Mouse (Mus musculus): ENCODE data around the gene Zfp318. TPM values are rescaled to one million over a fixed set of nuclear protein-coding genes. Genes with fewer than 3 reads are reported as not detected.

Zfp318 gene
- polyA plus RNA-seq, 1 experiment from 2014 or later, result 9.4 TPM

GRCm38 (mm10) chr17:46426496-46426895 is 43.0 kb downstream of the Zfp318 start:
- Histone ChIP-seq H3K9me3 (replicated peaks) (no peaks in the 10 kb centered on the region), H3K4me1 (peaks cover 11% of the 10 kb centered on the region), H3K36me3 (no peaks in the 10 kb centered on the region), H3K4me3 (no peak overlapping the region), H3K27me3 (ENCODE audit: low read depth, poor library complexity, severe bottlenecking) (peaks cover 26% of the 10 kb centered on the region), H3K27ac (no peak overlapping the region)
- DNase-seq (ENCODE audit: low spot score), result no peak

GRCm38 (mm10) chr17:46428761-46429414 is 45.4 kb downstream of the Zfp318 start, which contains the start of gene Crip3:
Gene Crip3 (plus strand): TSS chr17:46428926.
- peak within 1 kb of the TSS; percentile 43 for H3K4me3 ChIP-seq
- no peaks in the 10 kb centered on the region for H3K9me3 ChIP-seq (replicated peaks)
- H3K36me3 ChIP-seq, result no peaks in the 10 kb centered on the region
- DNase-seq (ENCODE audit: low spot score), result no peak
- H3K27ac ChIP-seq, result no peak within 1 kb of the TSS
- peaks cover 15% of the 10 kb centered on the region for H3K4me1 ChIP-seq
- WGBS, result 14% methylated on average over 18 of the region's 18 CpGs
- peaks cover 40% of the 10 kb centered on the region for H3K27me3 ChIP-seq (ENCODE audit: low read depth, poor library complexity, severe bottlenecking)

DNA sequence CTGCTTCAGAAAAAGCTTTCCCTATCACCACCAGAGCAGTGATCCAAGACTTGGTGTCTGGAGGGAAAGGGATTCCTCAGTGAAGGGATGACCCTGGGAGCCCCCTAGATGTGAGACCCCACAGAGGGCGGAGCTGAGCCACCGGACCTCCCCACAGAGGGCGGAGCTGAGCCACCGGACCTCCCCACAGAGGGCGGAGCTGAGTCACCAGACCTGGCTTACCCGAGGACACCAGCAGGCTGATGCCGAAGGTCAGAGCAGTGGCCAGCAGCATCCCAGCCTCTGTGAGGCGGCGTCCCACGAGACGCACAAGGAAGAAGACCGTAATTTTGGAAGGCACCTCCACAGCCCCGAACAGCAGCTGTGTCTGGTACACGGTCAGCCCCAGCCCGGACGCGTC is 50.1 kb downstream of the Zfp318 start:
- 5% methylated on average over 17 of the region's 17 CpGs for WGBS
- DNase-seq (ENCODE audit: low spot score), result no peak
- H3K27ac ChIP-seq, result no peak overlapping the region
- peaks cover 21% of the 10 kb centered on the region for H3K4me1 ChIP-seq
- H3K36me3 ChIP-seq, result no peaks in the 10 kb centered on the region
- peak overlapping the region; percentile 42 for H3K4me3 ChIP-seq
- no peaks in the 10 kb centered on the region for H3K9me3 ChIP-seq (replicated peaks)
- H3K27me3 ChIP-seq (ENCODE audit: low read depth, poor library complexity, severe bottlenecking), result peaks cover 85% of the 10 kb centered on the region

DNA sequence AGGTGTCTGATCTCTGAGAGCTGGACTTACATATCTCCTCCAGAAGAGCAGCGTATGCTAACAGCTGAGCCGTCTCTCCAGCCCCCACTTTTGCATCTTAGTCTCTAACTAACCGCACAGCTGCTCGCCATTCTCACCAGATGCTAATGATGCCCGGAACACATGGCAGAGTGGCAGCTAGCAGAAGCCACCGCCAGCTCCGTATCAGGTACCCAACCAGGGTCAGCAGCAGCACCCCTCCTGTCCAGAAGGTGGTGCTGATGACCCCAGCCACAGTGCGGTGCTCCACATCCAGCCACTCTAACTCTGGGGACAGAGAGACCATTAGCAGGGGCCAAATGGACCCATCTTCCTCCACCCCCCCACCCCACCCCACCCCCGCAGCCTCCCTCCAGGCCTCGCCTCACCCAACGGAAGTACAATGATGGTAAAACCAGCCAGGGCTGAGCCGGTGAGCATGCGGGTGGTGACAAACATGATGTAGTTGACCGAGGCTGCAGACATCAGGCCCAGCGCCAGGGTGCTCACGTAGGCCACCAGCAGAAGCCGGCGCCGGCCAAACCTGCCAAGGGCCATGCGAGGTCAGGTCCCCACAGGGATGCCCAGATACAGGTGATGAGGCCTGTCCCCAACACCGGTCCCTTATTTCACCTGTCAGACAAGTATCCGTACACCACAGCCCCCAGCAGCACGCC is 53.3 kb downstream of the Zfp318 start:
- Histone ChIP-seq H3K9me3 (replicated peaks) (no peaks in the 10 kb centered on the region), H3K27me3 (ENCODE audit: low read depth, poor library complexity, severe bottlenecking) (peaks cover 70% of the 10 kb centered on the region)
- WGBS, result 19% methylated on average over 23 of the region's 23 CpGs

GRCm38 (mm10) chr17:46438298-46438873 is 54.9 kb downstream of the Zfp318 start, which contains the start of gene Slc22a7:
Gene Slc22a7 (minus strand): TSS chr17:46438457.
- peaks cover 26% of the 10 kb centered on the region for H3K4me1 ChIP-seq
- no peak within 1 kb of the TSS for H3K4me3 ChIP-seq
- no peaks in the 10 kb centered on the region for H3K9me3 ChIP-seq (replicated peaks)
- 77% methylated on average over 4 of the region's 4 CpGs for WGBS
- no peaks in the 10 kb centered on the region for H3K36me3 ChIP-seq
- no peak within 1 kb of the TSS for H3K27ac ChIP-seq
- no peak for DNase-seq (ENCODE audit: low spot score)
- peaks cover 78% of the 10 kb centered on the region for H3K27me3 ChIP-seq (ENCODE audit: low read depth, poor library complexity, severe bottlenecking)

More for the DNA sequence above, 53.3 kb downstream of the Zfp318 start:
- H3K4me3 ChIP-seq, result peak overlapping the region; percentile 21; the same call in 1 of the 2 replicates
- peaks cover 14% of the 10 kb centered on the region for H3K4me1 ChIP-seq
- peak overlapping the region; percentile 20; the same call in 1 of the 2 replicates for H3K27ac ChIP-seq
- H3K36me3 ChIP-seq, result no peaks in the 10 kb centered on the region
- DNase-seq (ENCODE audit: low spot score), result peak; percentile 64

DNA sequence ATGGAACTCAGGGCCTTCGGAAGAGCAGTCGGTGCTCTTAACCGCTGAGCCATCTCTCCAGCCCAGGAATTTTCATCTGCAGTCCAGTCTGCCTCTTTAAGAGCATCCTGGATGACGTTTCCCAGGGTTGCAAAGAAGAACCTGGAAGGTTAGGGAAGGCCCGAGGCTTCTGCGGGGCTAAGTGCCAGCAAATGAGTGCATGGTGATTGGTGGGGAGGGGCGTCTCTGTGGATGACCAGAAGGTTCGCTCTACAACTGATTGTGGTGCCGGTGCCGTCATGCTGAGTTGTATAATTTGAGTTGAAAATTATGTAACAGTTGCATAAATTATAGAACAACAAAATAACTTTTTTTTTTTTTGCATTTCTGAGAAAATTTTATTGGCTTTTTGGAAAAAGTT is 55.6 kb downstream of the Zfp318 start:
- 92% methylated on average over 10 of the region's 10 CpGs for WGBS
- Histone ChIP-seq H3K4me3 (no peak overlapping the region), H3K27me3 (ENCODE audit: low read depth, poor library complexity, severe bottlenecking) (peaks cover 79% of the 10 kb centered on the region), H3K27ac (no peak overlapping the region), H3K36me3 (no peaks in the 10 kb centered on the region), H3K9me3 (replicated peaks) (no peaks in the 10 kb centered on the region), H3K4me1 (peaks cover 19% of the 10 kb centered on the region)
- DNase-seq (ENCODE audit: low spot score), result no peak

GRCm38 (mm10) chr17:46444839-46445579 is 61.5 kb downstream of the Zfp318 start:
- WGBS, result 2% methylated on average over 50 of the region's 50 CpGs
- Histone ChIP-seq H3K4me1 (peaks cover 28% of the 10 kb centered on the region), H3K9me3 (replicated peaks) (no peaks in the 10 kb centered on the region), H3K4me3 (peak overlapping the region; percentile 56), H3K27ac (peak overlapping the region; percentile 79), H3K27me3 (ENCODE audit: low read depth, poor library complexity, severe bottlenecking) (peaks cover 81% of the 10 kb centered on the region), H3K36me3 (no peaks in the 10 kb centered on the region)
- DNase-seq (ENCODE audit: low spot score), result no peak

DNA sequence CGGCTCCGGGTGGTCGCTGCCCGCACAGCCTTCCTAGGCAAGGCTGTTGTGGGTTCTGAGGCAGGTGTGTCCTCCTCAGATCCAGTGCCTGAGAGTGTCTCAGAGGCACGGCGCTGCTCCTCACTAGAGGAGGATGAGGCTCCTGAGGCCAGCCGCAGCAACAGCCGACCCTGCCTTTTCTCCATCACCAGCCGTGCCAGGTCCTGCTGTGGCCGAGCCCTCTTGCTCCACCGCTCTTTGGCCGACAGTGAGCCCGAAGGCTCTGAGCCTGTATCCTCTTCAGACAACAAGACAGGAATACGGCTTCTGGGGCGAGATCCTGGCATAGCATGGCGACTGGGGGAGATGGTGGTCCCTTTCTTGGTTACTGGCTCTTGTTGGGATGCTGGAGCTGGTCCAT is 62.7 kb downstream of the Zfp318 start:
- Histone ChIP-seq H3K27ac (0 out of 2 replicates have a peak overlapping the region, but pooled peaks have one; percentile 22), H3K4me1 (peaks cover 28% of the 10 kb centered on the region), H3K9me3 (replicated peaks) (no peaks in the 10 kb centered on the region), H3K4me3 (no peak overlapping the region), H3K27me3 (ENCODE audit: low read depth, poor library complexity, severe bottlenecking) (peaks cover 83% of the 10 kb centered on the region), H3K36me3 (no peaks in the 10 kb centered on the region)
- no peak for DNase-seq (ENCODE audit: low spot score)
- WGBS, result 91% methylated on average over 16 of the region's 16 CpGs

GRCm38 (mm10) chr17:46452683-46453082 is 69.2 kb downstream of the Zfp318 start:
- DNase-seq (ENCODE audit: low spot score), result no peak
- H3K4me1 ChIP-seq, result peaks cover 36% of the 10 kb centered on the region
- WGBS, result 31% methylated on average over 5 of the region's 5 CpGs
- H3K4me3 ChIP-seq, result no peak overlapping the region
- H3K27me3 ChIP-seq (ENCODE audit: low read depth, poor library complexity, severe bottlenecking), result peaks cover 80% of the 10 kb centered on the region
- H3K36me3 ChIP-seq, result no peaks in the 10 kb centered on the region
- H3K9me3 ChIP-seq (replicated peaks), result no peaks in the 10 kb centered on the region
- H3K27ac ChIP-seq, result no peak overlapping the region

DNA sequence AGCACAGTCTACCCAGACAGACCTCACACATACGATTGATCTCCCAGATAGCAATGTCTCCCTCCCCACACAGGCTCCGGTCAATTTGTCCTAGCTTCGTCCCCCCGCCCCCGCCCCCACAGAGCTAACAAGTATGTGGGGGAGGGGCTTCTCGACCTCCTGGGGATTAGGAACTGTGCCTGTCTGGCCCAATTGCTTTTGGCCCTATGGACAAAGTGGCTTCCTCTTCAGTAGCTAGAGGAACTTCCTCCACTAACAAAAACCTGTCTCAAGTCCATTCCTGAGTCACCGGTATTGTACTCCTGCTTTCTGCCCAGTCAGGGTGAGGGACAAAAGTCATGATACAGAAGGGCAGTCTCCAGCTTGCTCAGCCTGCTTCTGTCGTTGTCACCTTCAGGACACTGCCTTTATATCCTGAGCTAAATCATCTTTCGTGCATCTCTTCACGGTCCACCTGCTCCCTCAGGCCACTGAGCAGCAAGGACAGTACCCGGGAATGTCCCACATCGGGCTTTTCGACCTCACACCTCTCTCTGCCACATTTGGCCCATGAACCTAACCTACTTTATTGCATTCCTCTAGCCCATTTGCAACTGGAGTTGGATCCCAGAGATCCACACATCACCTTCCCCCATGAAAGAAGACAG is 69.9 kb downstream of the Zfp318 start:
- Histone ChIP-seq H3K27ac (peak overlapping the region; percentile 34; the same call in 1 of the 2 replicates), H3K27me3 (ENCODE audit: low read depth, poor library complexity, severe bottlenecking) (peaks cover 80% of the 10 kb centered on the region), H3K9me3 (replicated peaks) (no peaks in the 10 kb centered on the region), H3K36me3 (no peaks in the 10 kb centered on the region), H3K4me3 (peak overlapping the region; percentile 59), H3K4me1 (peaks cover 37% of the 10 kb centered on the region)
- 3% methylated on average over 13 of the region's 13 CpGs for WGBS
- DNase-seq (ENCODE audit: low spot score), result no peak

- H3K36me3 ChIP-seq, result no peaks in the 10 kb centered on the region
- H3K27me3 ChIP-seq (ENCODE audit: low read depth, poor library complexity, severe bottlenecking), result peaks cover 85% of the 10 kb centered on the region
- DNase-seq (ENCODE audit: low spot score), result no peak
- WGBS, result 3% methylated on average over 26 of the region's 26 CpGs
- H3K4me1 ChIP-seq, result peaks cover 39% of the 10 kb centered on the region
- H3K27ac ChIP-seq, result peak overlapping the region; percentile 34; the same call in 1 of the 2 replicates
- H3K9me3 ChIP-seq (replicated peaks), result no peaks in the 10 kb centered on the region
- peak overlapping the region; percentile 59 for H3K4me3 ChIP-seq
These were observed 70.5 kb downstream of the Zfp318 start for GRCm38 (mm10) chr17:46453970-46454411.

- WGBS, result 2% methylated on average over 9 of the region's 9 CpGs
- Histone ChIP-seq H3K27me3 (ENCODE audit: low read depth, poor library complexity, severe bottlenecking) (peaks cover 90% of the 10 kb centered on the region), H3K27ac (peak overlapping the region; percentile 56; the same call in 1 of the 2 replicates), H3K4me3 (peak overlapping the region; percentile 59), H3K36me3 (no peaks in the 10 kb centered on the region), H3K9me3 (replicated peaks) (no peaks in the 10 kb centered on the region), H3K4me1 (peaks cover 39% of the 10 kb centered on the region)
- no peak for DNase-seq (ENCODE audit: low spot score)
These were observed 71.0 kb downstream of the Zfp318 start for GRCm38 (mm10) chr17:46454539-46454938.
